Mouse (Mus musculus) hindbrain, embryonic 12.5 days (tissue): ENCODE measurements around the gene Ets1. TPM values are rescaled to one million over a fixed set of nuclear protein-coding genes. Genes with fewer than 3 reads are reported as not detected.

ENCODE experiments used
- ATAC-seq: fragments of 200-750 bp; cut with Nextera tagmentation; 2 replicates; pipeline ENCODE4 v1.8.0; 2017; ENCODE audit warnings: moderate TSS enrichment; ENCODE audit not compliant: low FRiP score
- H3K27ac ChIP-seq: fragments of 300-500 bp; sonication (generic); 2 replicates; pipeline ENCODE4 v1.5.1; 2016; ENCODE audit warnings: mild to moderate bottlenecking
- H3K27me3 ChIP-seq: fragments of 300-500 bp; sonication (generic); 2 replicates; pipeline ENCODE4 v1.6.1; 2016; ENCODE audit warnings: mild to moderate bottlenecking
- H3K36me3 ChIP-seq: fragments of 300-500 bp; sonication (generic); 2 replicates; pipeline ENCODE4 v1.6.1; 2016; ENCODE audit warnings: mild to moderate bottlenecking
- H3K4me1 ChIP-seq: fragments of 300-500 bp; sonication (generic); 2 replicates; pipeline ENCODE4 v1.6.1; 2016
- H3K4me2 ChIP-seq: fragments of 300-500 bp; sonication (generic); replicated peaks from 2 replicates; pipeline ENCODE4 v1.6.1; 2016; ENCODE audit warnings: mild to moderate bottlenecking
- H3K4me3 ChIP-seq: fragments of 300-500 bp; sonication (generic); 2 replicates; pipeline ENCODE4 v1.5.1; 2016; ENCODE audit warnings: mild to moderate bottlenecking
- H3K9ac ChIP-seq: fragments of 300-500 bp; sonication (generic); 2 replicates; pipeline ENCODE4 v1.6.1; 2016; ENCODE audit warnings: mild to moderate bottlenecking, moderate library complexity
- H3K9me3 ChIP-seq: fragments of 300-500 bp; sonication (generic); replicated peaks from 2 replicates; pipeline ENCODE4 v1.6.1; 2016; ENCODE audit warnings: mild to moderate bottlenecking
- WGBS: fragments of 180-500 bp; shearing (Covaris S2); methylation state at CpG from one replicate; pipeline ENCODE4 v1.1.7; 2016; 5-methylcytosine and 5-hydroxymethylcytosine counted together
- polyA plus RNA-seq: library from polyadenylated mRNA; unstranded; fragments of >200 nt; fragmentation: Nextera tagmentation; extraction: Ambion mirVana; gene quantifications from 2 replicates; pipeline ENCODE4 v1.2.1, GENCODE M21; 2016

Gene Ets1
- polyA plus RNA-seq, 1 experiment from 2014 or later: 35.7 TPM

DNA sequence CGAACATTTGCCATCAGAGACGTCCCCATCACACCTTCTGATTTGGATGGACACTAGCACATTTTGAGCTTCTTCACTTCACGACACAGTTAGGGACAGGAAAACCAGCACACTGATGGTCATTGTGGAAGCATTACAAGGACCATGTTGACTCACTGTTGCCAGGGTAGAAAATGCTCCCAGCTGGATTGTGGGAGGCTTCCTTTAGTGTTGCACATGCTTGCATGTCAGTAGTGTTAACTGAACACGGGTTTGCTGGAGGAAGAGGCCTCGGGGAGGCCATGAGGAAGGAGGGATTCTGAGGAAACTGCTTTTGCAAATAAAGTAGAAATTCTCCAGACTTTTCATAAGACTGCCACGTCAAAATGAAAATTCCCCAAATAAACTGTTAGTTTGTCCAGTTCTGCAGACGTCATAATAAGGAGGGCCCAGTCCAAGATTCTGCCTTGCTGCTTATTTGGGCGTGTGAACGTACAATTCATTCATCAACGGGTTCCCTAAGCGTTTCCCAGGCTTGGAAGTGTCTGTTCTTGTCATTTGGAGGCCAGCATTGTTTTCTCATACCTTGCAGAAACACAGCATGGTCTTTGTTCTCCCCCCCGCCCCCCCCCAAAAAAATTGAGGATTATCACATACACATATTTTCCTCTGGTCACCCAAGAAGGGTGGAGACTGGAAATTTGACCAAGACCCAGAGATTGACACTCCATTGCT is 58.2 kb downstream of the Ets1 start:
- H3K4me2 ChIP-seq: no peak overlapping the region
- H3K4me1 ChIP-seq: peaks cover 8% of the 10 kb centered on the region
- H3K27ac ChIP-seq: no peak overlapping the region
- peaks cover 87% of the 10 kb centered on the region for H3K27me3 ChIP-seq
- no peaks in the 10 kb centered on the region for H3K36me3 ChIP-seq
- 76% methylated on average over 12 of the region's 12 CpGs for WGBS
- no peak overlapping the region for H3K4me3 ChIP-seq
- no peaks in the 10 kb centered on the region for H3K9me3 ChIP-seq
- ATAC-seq: no peak
- H3K9ac ChIP-seq: no peak overlapping the region

DNA sequence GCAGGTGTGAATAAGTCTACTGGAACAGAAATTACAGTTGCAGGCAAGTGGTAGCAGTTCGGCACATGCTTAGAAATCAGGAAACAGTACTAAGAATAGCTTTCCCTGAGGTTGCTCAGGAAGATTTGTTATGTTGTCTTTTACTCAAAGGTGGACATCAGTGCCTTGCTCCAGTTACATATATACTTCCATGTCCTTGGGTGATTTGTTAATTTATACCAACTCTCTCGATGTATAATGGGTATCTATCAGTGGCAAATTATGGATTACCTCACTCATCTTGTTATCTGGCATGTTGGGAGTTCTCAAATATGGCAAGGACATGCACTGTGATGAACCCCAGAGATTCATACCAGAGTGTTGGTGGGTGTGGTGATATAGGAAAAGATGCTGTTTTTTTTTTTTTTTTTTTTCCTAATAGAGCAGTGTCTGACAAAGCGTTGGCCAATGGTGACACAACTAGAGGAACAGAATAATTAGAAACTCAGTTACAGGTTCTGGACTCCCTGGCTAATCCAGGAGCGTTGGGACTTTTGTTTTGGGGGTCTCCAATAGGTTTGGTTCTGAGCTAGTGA is 59.0 kb downstream of the Ets1 start:
- peaks cover 8% of the 10 kb centered on the region for H3K4me1 ChIP-seq
- peak overlapping the region; percentile 76 for H3K4me2 ChIP-seq
- 58% methylated on average over 4 of the region's 4 CpGs for WGBS
- peak overlapping the region; percentile 61 for H3K4me3 ChIP-seq
- H3K9ac ChIP-seq: peak overlapping the region; percentile 51; the same call in 1 of the 2 replicates
- peaks cover 87% of the 10 kb centered on the region for H3K27me3 ChIP-seq
- ATAC-seq: peak; percentile 9; the same call in 1 of the 2 replicates
- H3K27ac ChIP-seq: no peak overlapping the region
- H3K36me3 ChIP-seq: no peaks in the 10 kb centered on the region
- H3K9me3 ChIP-seq: no peaks in the 10 kb centered on the region

DNA sequence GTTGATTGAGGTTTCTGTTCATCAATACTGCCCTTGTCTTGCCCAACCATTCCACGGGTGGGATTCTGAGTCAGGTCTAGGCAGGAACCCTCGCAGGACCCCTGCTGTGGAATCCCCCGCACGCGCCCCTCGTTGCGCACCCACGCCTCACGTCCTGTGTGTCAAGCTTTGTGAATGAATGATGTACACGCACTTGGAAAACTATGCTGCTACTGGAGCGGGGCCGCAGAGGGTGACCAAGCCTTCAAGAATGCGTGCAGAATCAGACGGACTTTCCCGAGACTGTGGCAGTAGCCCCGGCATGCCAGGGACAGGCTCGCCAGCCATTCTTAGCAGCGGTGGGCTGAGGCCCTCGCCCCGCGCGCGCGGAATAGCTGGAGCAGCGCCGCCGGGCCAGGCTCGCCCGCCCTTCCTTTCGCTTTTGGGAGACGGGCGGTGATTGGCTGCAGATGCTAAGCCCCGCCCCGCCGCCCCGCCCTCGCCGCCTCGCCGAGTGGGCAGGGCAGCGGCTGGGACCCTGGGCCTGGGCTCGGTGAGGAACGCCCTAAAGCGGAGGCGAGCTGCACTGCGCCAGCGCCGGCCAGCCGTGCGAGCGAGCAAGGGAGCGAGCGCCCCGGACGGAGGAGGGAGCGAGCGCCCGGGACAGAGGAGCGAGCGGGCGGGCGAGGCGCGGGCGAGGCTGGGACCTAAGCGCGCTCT is 59.6 kb downstream of the Ets1 start:
- peaks cover 84% of the 10 kb centered on the region for H3K27me3 ChIP-seq
- under 1% methylated on average over 50 of the region's 67 CpGs for WGBS
- H3K36me3 ChIP-seq: no peaks in the 10 kb centered on the region
- peak overlapping the region; percentile 76 for H3K4me2 ChIP-seq
- ATAC-seq: peak; percentile 98
- H3K4me3 ChIP-seq: peak overlapping the region; percentile 61
- peak overlapping the region; percentile 68 for H3K27ac ChIP-seq
- H3K9me3 ChIP-seq: no peaks in the 10 kb centered on the region
- H3K9ac ChIP-seq: peak overlapping the region; percentile 61
- H3K4me1 ChIP-seq: peaks cover 8% of the 10 kb centered on the region

DNA sequence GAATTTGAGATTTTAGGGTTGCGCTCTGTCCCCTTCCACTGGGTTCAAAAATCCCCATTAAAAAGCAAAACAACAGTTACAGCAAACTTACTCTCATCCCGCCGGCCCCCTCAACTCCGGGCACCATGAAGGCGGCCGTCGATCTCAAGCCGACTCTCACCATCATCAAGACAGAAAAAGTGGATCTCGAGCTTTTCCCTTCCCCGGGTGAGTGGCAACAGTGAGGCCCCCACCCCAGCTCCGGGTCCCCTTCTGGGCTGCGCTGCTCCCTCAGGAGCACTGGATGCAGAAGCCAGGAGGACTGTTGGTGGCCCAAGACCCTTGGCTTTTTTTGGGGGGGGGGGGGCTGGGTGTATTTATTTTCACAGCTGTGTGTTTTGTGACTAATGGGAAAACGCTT is 60.2 kb downstream of the Ets1 start:
- H3K9ac ChIP-seq: peak overlapping the region; percentile 61
- H3K9me3 ChIP-seq: no peaks in the 10 kb centered on the region
- H3K36me3 ChIP-seq: no peaks in the 10 kb centered on the region
- ATAC-seq: peak; percentile 63
- H3K27me3 ChIP-seq: peaks cover 81% of the 10 kb centered on the region
- under 1% methylated on average over 13 of the region's 13 CpGs for WGBS
- peak overlapping the region; percentile 61 for H3K4me3 ChIP-seq
- peak overlapping the region; percentile 68 for H3K27ac ChIP-seq
- H3K4me2 ChIP-seq: peak overlapping the region; percentile 76
- H3K4me1 ChIP-seq: peaks cover 8% of the 10 kb centered on the region

DNA sequence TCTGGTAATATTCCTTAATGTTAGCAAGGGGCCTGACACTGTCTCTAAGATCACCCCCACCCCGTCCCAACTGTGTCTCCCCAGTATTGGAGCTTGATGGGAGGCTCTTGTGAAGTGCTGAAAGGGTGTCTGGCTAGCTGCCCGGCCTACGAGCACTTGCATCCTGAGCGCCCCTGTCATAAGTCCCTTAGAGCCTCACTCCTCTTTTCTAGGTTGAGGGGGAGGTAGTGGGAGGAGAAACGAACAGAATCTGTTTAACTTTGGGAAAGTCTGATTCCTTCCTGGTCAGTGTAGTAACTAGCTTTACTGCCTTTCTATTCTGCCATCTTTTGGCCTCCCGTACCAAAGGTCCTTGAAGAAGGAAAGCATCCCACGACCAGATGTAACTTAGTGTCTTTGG is 60.7 kb downstream of the Ets1 start:
- 11% methylated on average over 7 of the region's 7 CpGs for WGBS
- ATAC-seq: no peak
- Histone ChIP-seq H3K27ac (no peak overlapping the region; the same call in 1 of the 2 replicates), H3K36me3 (no peaks in the 10 kb centered on the region), H3K4me2 (peak overlapping the region; percentile 76), H3K4me1 (peaks cover 8% of the 10 kb centered on the region), H3K4me3 (peak overlapping the region; percentile 61), H3K9ac (peak overlapping the region; percentile 61; the same call in 1 of the 2 replicates), H3K27me3 (peaks cover 79% of the 10 kb centered on the region), H3K9me3 (no peaks in the 10 kb centered on the region)

DNA sequence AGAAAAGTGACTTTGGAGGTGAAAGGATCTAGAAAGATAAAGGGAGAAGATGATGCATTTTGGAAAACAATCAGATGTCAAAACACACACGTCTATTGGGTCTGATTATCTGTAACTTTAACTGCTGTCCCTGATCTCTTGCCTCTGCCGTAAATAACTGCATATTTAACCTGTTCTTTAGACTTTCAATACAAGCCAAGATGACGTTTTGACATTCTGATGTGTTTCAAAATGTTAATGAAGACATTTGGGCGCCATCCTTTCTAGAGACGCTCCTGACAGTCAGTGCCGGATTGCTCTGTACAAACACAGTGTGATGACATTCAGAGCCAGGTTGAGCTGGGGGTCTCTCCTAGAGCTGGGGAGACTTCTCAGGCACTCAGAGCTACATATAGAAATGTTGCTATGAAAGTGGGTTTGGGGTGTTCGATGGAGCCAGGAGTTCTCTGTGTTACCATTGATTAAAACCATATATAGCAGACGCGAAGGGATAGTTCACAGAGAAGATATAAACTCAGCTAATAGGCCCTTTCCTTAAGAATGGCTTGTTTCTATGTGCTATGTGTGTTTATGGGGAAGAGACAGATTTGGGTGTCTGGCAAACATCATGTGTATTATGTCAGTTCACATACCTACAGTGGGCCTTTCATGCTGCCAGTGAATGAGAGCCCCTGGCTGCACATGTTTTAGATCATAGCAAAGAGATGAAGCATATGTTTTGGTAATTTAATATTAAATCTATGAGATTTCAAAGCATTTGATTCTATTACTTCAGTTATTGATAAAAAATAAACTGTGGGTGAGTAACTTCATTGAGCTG is 61.5 kb downstream of the Ets1 start:
- Histone ChIP-seq H3K4me1 (peaks cover 8% of the 10 kb centered on the region), H3K27me3 (peaks cover 75% of the 10 kb centered on the region), H3K36me3 (no peaks in the 10 kb centered on the region), H3K4me2 (peak overlapping the region; percentile 76), H3K27ac (no peak overlapping the region), H3K9me3 (no peaks in the 10 kb centered on the region), H3K9ac (no peak overlapping the region), H3K4me3 (peak overlapping the region; percentile 61)
- WGBS: 61% methylated on average over 9 of the region's 9 CpGs
- no peak for ATAC-seq

DNA sequence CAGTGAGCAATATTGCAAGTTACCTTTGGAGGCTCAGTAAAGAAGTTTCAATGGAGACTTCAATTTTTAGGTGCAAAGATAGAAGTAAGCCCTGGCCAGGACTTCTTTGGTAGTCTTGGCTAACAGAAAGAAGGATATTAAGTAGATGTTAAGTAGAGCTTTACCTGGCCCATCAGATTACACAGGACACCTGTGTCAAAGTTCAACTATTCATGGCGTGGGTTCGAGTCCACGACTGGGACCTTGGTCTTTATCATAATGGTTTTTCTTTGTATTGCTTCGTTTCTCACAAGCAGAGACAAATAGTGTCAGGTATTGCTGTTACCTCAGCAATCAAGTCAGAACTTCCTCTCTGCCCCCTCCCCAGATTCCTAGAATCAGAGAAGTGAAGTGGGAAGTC is 62.7 kb downstream of the Ets1 start:
- no peak overlapping the region for H3K27ac ChIP-seq
- no peaks in the 10 kb centered on the region for H3K36me3 ChIP-seq
- H3K27me3 ChIP-seq: peaks cover 63% of the 10 kb centered on the region
- 88% methylated on average over 4 of the region's 4 CpGs for WGBS
- H3K9me3 ChIP-seq: no peaks in the 10 kb centered on the region
- H3K4me2 ChIP-seq: no peak overlapping the region
- peaks cover 8% of the 10 kb centered on the region for H3K4me1 ChIP-seq
- H3K9ac ChIP-seq: no peak overlapping the region
- no peak for ATAC-seq
- no peak overlapping the region for H3K4me3 ChIP-seq

DNA sequence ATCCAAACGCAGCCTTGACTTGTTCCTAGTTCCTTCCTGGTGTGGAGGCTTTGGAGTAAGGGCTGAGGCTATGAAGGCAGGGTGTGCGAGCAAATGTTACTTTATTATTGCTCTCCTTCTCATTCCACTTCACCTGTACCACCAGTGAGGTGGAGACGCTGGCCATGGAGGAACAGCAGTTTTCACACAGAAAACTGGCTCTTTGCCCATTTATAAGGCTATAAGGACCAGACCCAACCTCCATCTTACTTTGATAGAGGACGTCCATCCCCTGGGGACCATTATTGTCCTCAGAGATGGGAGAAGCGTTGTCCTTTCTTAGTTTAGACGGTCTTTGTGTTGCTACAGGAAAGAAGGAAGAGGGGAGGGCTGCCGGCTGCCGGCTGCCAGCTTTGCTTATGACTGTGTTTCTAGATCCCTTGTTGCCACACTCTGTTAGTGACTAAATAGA is 63.4 kb downstream of the Ets1 start:
- Histone ChIP-seq H3K9me3 (no peaks in the 10 kb centered on the region), H3K36me3 (no peaks in the 10 kb centered on the region), H3K4me3 (no peak overlapping the region), H3K4me2 (peak overlapping the region; percentile 13; the same call in 1 of the 2 replicates), H3K27ac (no peak overlapping the region), H3K27me3 (peaks cover 57% of the 10 kb centered on the region), H3K4me1 (peaks cover 8% of the 10 kb centered on the region), H3K9ac (no peak overlapping the region)
- 72% methylated on average over 8 of the region's 8 CpGs for WGBS
- ATAC-seq: no peak

DNA sequence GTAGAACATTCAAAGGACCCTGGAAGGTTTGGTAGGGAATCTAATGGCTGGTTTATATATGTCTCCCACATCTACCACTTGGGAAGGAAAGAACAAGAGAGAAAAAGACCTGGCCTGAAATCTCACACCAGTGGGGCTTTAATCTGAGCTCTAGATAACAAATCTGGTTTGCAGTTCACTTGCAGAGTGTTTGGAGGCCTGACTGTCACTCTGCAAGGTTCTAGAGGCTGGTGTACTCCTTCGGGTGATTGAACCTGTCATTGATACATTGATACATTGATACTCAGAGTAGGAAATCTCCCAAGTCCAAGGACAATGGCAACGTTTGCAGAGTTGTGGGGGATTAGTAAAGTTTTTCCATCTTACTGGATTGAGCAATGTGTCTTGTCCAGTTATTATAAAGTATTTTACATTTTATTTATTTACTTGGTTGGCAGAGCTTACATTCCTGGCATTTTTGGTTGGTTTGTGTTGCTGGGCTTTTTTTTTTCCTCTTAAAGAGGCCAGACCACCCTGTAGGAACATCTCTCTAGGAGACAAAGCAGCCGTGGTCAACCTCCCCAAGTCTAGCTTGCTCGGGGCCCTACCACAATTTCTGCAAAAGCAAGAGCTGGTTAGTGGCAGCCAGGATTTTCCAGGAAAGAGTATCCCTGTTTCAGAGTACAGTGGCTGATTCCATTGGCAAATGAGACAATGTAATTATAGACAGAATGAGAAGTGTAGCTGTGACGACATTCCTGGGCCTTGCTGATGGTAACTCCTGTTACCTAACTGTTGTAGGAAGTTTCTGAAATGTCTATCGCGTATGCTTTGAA is 64.3 kb downstream of the Ets1 start:
- 73% methylated on average over 7 of the region's 7 CpGs for WGBS
- Histone ChIP-seq H3K9ac (no peak overlapping the region), H3K27ac (no peak overlapping the region), H3K4me1 (peaks cover 7% of the 10 kb centered on the region), H3K27me3 (peaks cover 49% of the 10 kb centered on the region), H3K9me3 (no peaks in the 10 kb centered on the region), H3K4me3 (no peak overlapping the region), H3K4me2 (no peak overlapping the region), H3K36me3 (no peaks in the 10 kb centered on the region)
- ATAC-seq: no peak

DNA sequence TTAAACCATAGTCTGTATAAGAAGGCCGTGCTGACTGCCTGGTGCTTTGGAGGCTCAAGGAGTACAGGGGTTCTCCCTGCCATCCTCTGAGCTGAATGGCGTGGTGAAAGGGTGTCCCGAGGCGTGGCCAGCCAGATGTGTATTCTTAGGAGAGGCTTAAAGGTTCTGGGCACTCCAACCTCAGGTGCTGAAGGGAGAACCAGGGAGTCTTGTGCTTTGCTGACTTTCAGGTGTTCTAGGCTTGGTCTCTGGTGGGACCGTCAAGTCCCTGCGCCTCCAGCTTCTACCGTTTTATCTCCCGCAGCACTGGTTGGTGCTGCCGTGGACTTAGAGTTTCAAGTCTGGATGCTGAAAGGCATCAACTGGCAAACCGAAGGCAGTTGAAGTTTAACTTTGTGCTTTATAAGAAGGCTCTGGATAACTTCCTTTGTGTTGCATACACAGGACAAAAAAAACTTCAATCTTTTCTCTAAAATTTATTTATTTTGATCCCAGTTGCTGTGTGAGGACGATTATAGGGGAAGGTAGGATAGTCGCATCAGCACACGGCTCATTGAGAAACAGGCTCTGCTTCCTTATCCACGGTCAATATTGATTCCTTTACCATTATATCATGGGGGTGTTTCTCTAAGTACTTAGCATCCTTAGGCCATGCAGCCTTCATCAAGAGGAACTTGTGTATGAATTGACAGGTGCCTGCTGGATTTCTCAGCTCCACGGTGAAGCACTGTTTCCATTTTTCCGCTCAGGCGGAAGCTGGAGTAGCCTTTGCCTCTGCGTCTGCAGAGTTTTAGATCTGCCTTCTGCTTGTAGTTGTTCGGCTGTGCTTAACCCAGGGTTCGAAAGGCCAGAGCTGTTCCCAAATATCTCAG is 65.3 kb downstream of the Ets1 start:
- Histone ChIP-seq H3K36me3 (no peaks in the 10 kb centered on the region), H3K4me3 (no peak overlapping the region), H3K4me1 (peaks cover 3% of the 10 kb centered on the region; the same call in 1 of the 2 replicates), H3K9ac (no peak overlapping the region), H3K27me3 (peaks cover 51% of the 10 kb centered on the region), H3K27ac (no peak overlapping the region), H3K4me2 (no peak overlapping the region), H3K9me3 (no peaks in the 10 kb centered on the region)
- ATAC-seq: no peak
- WGBS: 85% methylated on average over 20 of the region's 20 CpGs

DNA sequence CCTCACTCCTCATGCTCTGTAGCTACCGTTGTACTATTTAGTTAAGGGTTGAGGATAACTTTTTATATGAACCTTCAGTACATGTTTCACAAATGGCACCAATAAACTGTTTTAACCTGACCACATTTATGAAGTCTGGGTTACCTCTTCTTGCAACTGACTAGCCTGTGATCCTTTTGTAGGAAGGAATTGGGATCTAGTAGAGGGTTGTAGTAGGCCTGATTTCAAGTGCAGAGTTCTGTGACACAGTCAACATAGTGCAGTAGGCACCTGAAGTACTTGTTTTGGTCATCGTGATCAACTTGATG is 65.9 kb downstream of the Ets1 start:
- H3K4me1 ChIP-seq: no peaks in the 10 kb centered on the region
- WGBS: 92% methylated on average over 2 of the region's 2 CpGs

More for the DNA sequence above, 65.9 kb downstream of the Ets1 start:
- Histone ChIP-seq H3K27ac (no peak overlapping the region), H3K4me3 (no peak overlapping the region), H3K4me2 (no peak overlapping the region), H3K9ac (no peak overlapping the region), H3K27me3 (peaks cover 45% of the 10 kb centered on the region), H3K36me3 (no peaks in the 10 kb centered on the region), H3K9me3 (no peaks in the 10 kb centered on the region)
- no peak for ATAC-seq
